Mouse (Mus musculus) B cell, adult 2 months (primary cell): Measurements from ENCODE around the gene Atp6v1g2.
"Not testable (repeated sequence)": the region's sequence is repeated elsewhere in the genome, so short reads cannot be mapped to it uniquely, and the experiment has no call there.

Experiments used
- DNase-seq, 2 experiments: peaks; one replicate each; pipeline ENCODE4 v3.0.0; 2022

The Atp6v1g2 gene

GRCm38 (mm10) chr17:35204494-35205379, 28.7 kb upstream of the Atp6v1g2 start, which contains the start of gene Lta:
Lta (minus strand) TSS chr17:35205351.
- peak; percentile 77 for DNase-seq

- peak in 1 of 2 experiments; percentile 60 for DNase-seq
These were observed 28.1 kb upstream of the Atp6v1g2 start for GRCm38 (mm10) chr17:35205380-35205769.

GRCm38 (mm10) chr17:35209785-35210535, 23.5 kb upstream of the Atp6v1g2 start:
- peak; percentile 85 to 88 for DNase-seq

- no peak for DNase-seq
These were observed 22.9 kb upstream of the Atp6v1g2 start for GRCm38 (mm10) chr17:35210593-35210992.

- no peak for DNase-seq
These were observed 20.4 kb upstream of the Atp6v1g2 start for GRCm38 (mm10) chr17:35213071-35213470.

- DNase-seq: peak; percentile 84 to 87
These were observed 14.8 kb upstream of the Atp6v1g2 start for GRCm38 (mm10) chr17:35218516-35219193.

- peak; percentile 73 to 75 for DNase-seq
These were observed 13.8 kb upstream of the Atp6v1g2 start for GRCm38 (mm10) chr17:35219601-35220041.

GRCm38 (mm10) chr17:35220156-35220952, 13.1 kb upstream of the Atp6v1g2 start, which contains the start of gene Gm16181:
Gm16181 (plus strand) TSS chr17:35220834.
- DNase-seq: no peak

- DNase-seq: no peak
These were observed 11.2 kb upstream of the Atp6v1g2 start for GRCm38 (mm10) chr17:35222299-35222698.

- peak; percentile 47 to 53 for DNase-seq
These were observed 8.8 kb upstream of the Atp6v1g2 start for GRCm38 (mm10) chr17:35224641-35225040.

- DNase-seq: no peak
These were observed 8.0 kb upstream of the Atp6v1g2 start for GRCm38 (mm10) chr17:35225456-35225855.

GRCm38 (mm10) chr17:35226561-35227046, 6.9 kb upstream of the Atp6v1g2 start:
- DNase-seq: no peak

GRCm38 (mm10) chr17:35231022-35231421, 2.4 kb upstream of the Atp6v1g2 start:
- DNase-seq: no peak

GRCm38 (mm10) chr17:35232043-35232442, 1.4 kb upstream of the Atp6v1g2 start:
- DNase-seq: peak; percentile 92 to 93

GRCm38 (mm10) chr17:35232659-35233058, 801 bp upstream of the Atp6v1g2 start:
- DNase-seq: peak; percentile 37 to 39

GRCm38 (mm10) chr17:35234090-35234489, 630 bp downstream of the Atp6v1g2 start:
- DNase-seq: not testable (repeated sequence)

- DNase-seq: peak in 1 of 2 experiments; percentile 40
These were observed 1.4 kb downstream of the Atp6v1g2 start for GRCm38 (mm10) chr17:35234903-35235302.

- peak; percentile 85 to 87 for DNase-seq
These were observed 2.3 kb downstream of the Atp6v1g2 start, which contains the start of gene Nfkbil1 for GRCm38 (mm10) chr17:35235614-35236389. Nfkbil1 (minus strand) TSS chr17:35235792.

GRCm38 (mm10) chr17:35236390-35236746, 2.9 kb downstream of the Atp6v1g2 start:
- peak; percentile 99 to 100 for DNase-seq

GRCm38 (mm10) chr17:35236996-35237395, 3.5 kb downstream of the Atp6v1g2 start:
- DNase-seq: no peak

- DNase-seq: no peak
These were observed 4.0 kb downstream of the Atp6v1g2 start for GRCm38 (mm10) chr17:35237504-35237903.
